Mouse (Mus musculus) lung, adult 2 months (tissue): ENCODE data around the gene Selenok.

Experiments
- CTCF ChIP-seq: fragments of 200-500 bp; IDR thresholded peaks from 2 replicates; pipeline ENCODE4 v1.5.1; 2011; ENCODE audit warnings: mild to moderate bottlenecking, low read length, control low read depth; ENCODE audit not compliant: insufficient read depth
- POLR2A ChIP-seq: fragments of 200-500 bp; IDR thresholded peaks from 2 replicates; pipeline ENCODE4 v1.6.1; 2011; ENCODE audit warnings: low read depth, mild to moderate bottlenecking, control low read depth, low read length, borderline replicate concordance; ENCODE audit errors: extremely low read depth

DNA sequence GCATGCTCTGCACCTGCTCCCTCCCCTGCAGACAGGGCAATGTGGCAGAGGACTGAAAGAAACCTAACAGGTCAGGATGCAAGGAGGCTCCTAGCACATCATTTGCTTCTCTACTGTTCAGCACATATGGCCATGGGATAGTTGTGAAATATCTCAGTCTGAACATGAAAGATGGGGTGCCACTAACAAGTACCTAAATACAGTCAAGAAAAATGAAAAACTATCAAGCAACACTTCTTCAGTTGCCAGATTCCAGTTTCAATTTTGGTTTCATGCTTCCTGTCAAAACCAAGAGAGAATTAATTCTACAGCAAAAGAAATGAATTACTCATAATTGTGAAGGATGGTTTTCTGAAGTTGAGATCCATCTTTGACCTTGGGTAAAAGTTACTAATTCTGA, 10.7 kb upstream of the Selenok start:
- TF ChIP-seq CTCF (no peak), POLR2A (no peak)
